Mouse (Mus musculus) kidney, embryonic 15.5 days (tissue): ENCODE results near the gene Zfp568. TPM values are rescaled to one million over a fixed set of nuclear protein-coding genes. Genes with fewer than 3 reads are reported as not detected.
A peak's percentile ranks its signal among the peaks of the same experiment; 100 is the strongest.

Source experiments
- ATAC-seq: fragments of 200-750 bp; cut with Nextera tagmentation; replicated peaks from 2 replicates; pipeline ENCODE4 v1.8.0; 2017; ENCODE audit warnings: moderate TSS enrichment; ENCODE audit not compliant: low FRiP score
- H3K27ac ChIP-seq: fragments of 300-500 bp; sonication (generic); 2 replicates; pipeline ENCODE4 v1.5.1; 2015; ENCODE audit warnings: mild to moderate bottlenecking, inconsistent platforms
- H3K27me3 ChIP-seq: fragments of 300-500 bp; sonication (generic); 2 replicates; pipeline ENCODE4 v1.6.1; 2015; ENCODE audit warnings: inconsistent platforms
- H3K36me3 ChIP-seq: fragments of 300-500 bp; sonication (generic); 2 replicates; pipeline ENCODE4 v1.6.1; 2015; ENCODE audit warnings: inconsistent platforms
- H3K4me1 ChIP-seq: fragments of 300-500 bp; sonication (generic); 2 replicates; pipeline ENCODE4 v1.6.1; 2015; ENCODE audit warnings: inconsistent platforms
- H3K4me2 ChIP-seq: fragments of 300-500 bp; sonication (generic); 2 replicates; pipeline ENCODE4 v1.6.1; 2015; ENCODE audit warnings: moderate library complexity, mild to moderate bottlenecking, inconsistent platforms
- H3K4me3 ChIP-seq: fragments of 300-500 bp; sonication (generic); replicated peaks from 2 replicates; pipeline ENCODE4 v1.5.1; 2015; ENCODE audit warnings: mild to moderate bottlenecking, inconsistent platforms
- H3K9ac ChIP-seq: fragments of 300-500 bp; sonication (generic); 2 replicates; pipeline ENCODE4 v1.6.1; 2015; ENCODE audit warnings: mild to moderate bottlenecking, inconsistent platforms
- H3K9me3 ChIP-seq: fragments of 300-500 bp; sonication (generic); replicated peaks from 2 replicates; pipeline ENCODE4 v1.6.1; 2016; ENCODE audit warnings: inconsistent platforms
- WGBS: fragments of 180-500 bp; shearing (Covaris S2); methylation state at CpG from one replicate; pipeline ENCODE4 v1.1.7; 2015; ENCODE audit warnings: mixed read lengths; 5-methylcytosine and 5-hydroxymethylcytosine counted together
- polyA plus RNA-seq: library from polyadenylated mRNA; unstranded; fragments of >200 nt; fragmentation: Nextera tagmentation; extraction: Ambion mirVana; gene quantifications from 2 replicates; pipeline ENCODE4 v1.2.1, GENCODE M21; 2015

Gene Zfp568
- polyA plus RNA-seq, 1 experiment from 2014 or later = 19.5 TPM

GRCm38 (mm10) chr7:30027331-30027730, 43.6 kb downstream of the Zfp568 start:
- no peaks in the 10 kb centered on the region for H3K27me3 ChIP-seq
- H3K27ac ChIP-seq = no peak overlapping the region
- ATAC-seq = no peak
- H3K4me2 ChIP-seq = no peak overlapping the region
- no peak overlapping the region for H3K9ac ChIP-seq
- peaks cover 54% of the 10 kb centered on the region for H3K36me3 ChIP-seq
- no peaks in the 10 kb centered on the region for H3K9me3 ChIP-seq
- H3K4me3 ChIP-seq = no peak overlapping the region
- no peaks in the 10 kb centered on the region for H3K4me1 ChIP-seq
- 59% methylated on average over 4 of the region's 4 CpGs for WGBS

- H3K4me1 ChIP-seq = no peaks in the 10 kb centered on the region
- WGBS = 88% methylated on average over 3 of the region's 3 CpGs
- H3K27ac ChIP-seq = no peak overlapping the region
- no peak overlapping the region for H3K4me2 ChIP-seq
- peaks cover 41% of the 10 kb centered on the region for H3K36me3 ChIP-seq
- no peak overlapping the region for H3K4me3 ChIP-seq
- no peak for ATAC-seq
- no peaks in the 10 kb centered on the region for H3K27me3 ChIP-seq
- H3K9me3 ChIP-seq = no peaks in the 10 kb centered on the region
- no peak overlapping the region for H3K9ac ChIP-seq
These were observed 44.8 kb downstream of the Zfp568 start for GRCm38 (mm10) chr7:30028572-30028971.

GRCm38 (mm10) chr7:30030677-30031076, 46.9 kb downstream of the Zfp568 start:
- 25% methylated on average over 6 of the region's 6 CpGs for WGBS
- Histone ChIP-seq H3K4me1 (no peaks in the 10 kb centered on the region), H3K4me2 (no peak overlapping the region), H3K27ac (no peak overlapping the region), H3K9ac (no peak overlapping the region), H3K36me3 (peaks cover 21% of the 10 kb centered on the region), H3K27me3 (no peaks in the 10 kb centered on the region), H3K4me3 (no peak overlapping the region), H3K9me3 (no peaks in the 10 kb centered on the region)
- no peak for ATAC-seq

- H3K4me2 ChIP-seq = no peak overlapping the region
- WGBS = 87% methylated on average over 3 of the region's 3 CpGs
- no peak for ATAC-seq
- H3K36me3 ChIP-seq = peaks cover 15% of the 10 kb centered on the region
- H3K4me1 ChIP-seq = no peaks in the 10 kb centered on the region
- no peak overlapping the region for H3K27ac ChIP-seq
- no peaks in the 10 kb centered on the region for H3K9me3 ChIP-seq
- no peaks in the 10 kb centered on the region for H3K27me3 ChIP-seq
- H3K9ac ChIP-seq = no peak overlapping the region
- H3K4me3 ChIP-seq = no peak overlapping the region
These were observed 47.6 kb downstream of the Zfp568 start for GRCm38 (mm10) chr7:30031379-30031778.

- WGBS = 95% methylated on average over 12 of the region's 12 CpGs
- H3K27ac ChIP-seq = no peak overlapping the region
- no peak for ATAC-seq
These were observed 50.6 kb downstream of the Zfp568 start for GRCm38 (mm10) chr7:30034331-30034730.

GRCm38 (mm10) chr7:30044354-30044753, 60.6 kb downstream of the Zfp568 start:
- ATAC-seq = peak; percentile 90

More at GRCm38 (mm10) chr7:30034331-30034730, 50.6 kb downstream of the Zfp568 start:
- H3K9me3 ChIP-seq = no peaks in the 10 kb centered on the region
- H3K4me3 ChIP-seq = no peak overlapping the region
- H3K4me1 ChIP-seq = no peaks in the 10 kb centered on the region
- H3K4me2 ChIP-seq = no peak overlapping the region
- H3K27me3 ChIP-seq = no peaks in the 10 kb centered on the region
- no peak overlapping the region for H3K9ac ChIP-seq
- peaks cover 17% of the 10 kb centered on the region for H3K36me3 ChIP-seq

GRCm38 (mm10) chr7:30048126-30048525, 64.4 kb downstream of the Zfp568 start:
- Histone ChIP-seq H3K36me3 (no peaks in the 10 kb centered on the region), H3K27me3 (no peaks in the 10 kb centered on the region), H3K4me2 (no peak overlapping the region), H3K9ac (no peak overlapping the region), H3K27ac (no peak overlapping the region), H3K4me3 (no peak overlapping the region), H3K9me3 (no peaks in the 10 kb centered on the region), H3K4me1 (peaks cover 19% of the 10 kb centered on the region)
- no peak for ATAC-seq
- 84% methylated on average over 4 of the region's 4 CpGs for WGBS

More at GRCm38 (mm10) chr7:30044354-30044753, 60.6 kb downstream of the Zfp568 start:
- H3K36me3 ChIP-seq = no peaks in the 10 kb centered on the region
- 26% methylated on average over 9 of the region's 9 CpGs for WGBS
- H3K27me3 ChIP-seq = no peaks in the 10 kb centered on the region
- no peak overlapping the region for H3K4me3 ChIP-seq
- no peaks in the 10 kb centered on the region for H3K9me3 ChIP-seq
- no peak overlapping the region for H3K9ac ChIP-seq
- H3K27ac ChIP-seq = no peak overlapping the region
- H3K4me1 ChIP-seq = peaks cover 5% of the 10 kb centered on the region
- 0 out of 2 replicates have a peak overlapping the region, but pooled peaks have one; percentile 13 for H3K4me2 ChIP-seq

GRCm38 (mm10) chr7:30050882-30051548, 67.3 kb downstream of the Zfp568 start, which contains the start of gene Zfp14:
Gene Zfp14 (minus strand): TSS chr7:30051380.
- 0% methylated on average over 40 of the region's 40 CpGs for WGBS

GRCm38 (mm10) chr7:30053591-30053990, 69.8 kb downstream of the Zfp568 start:
- peaks cover 30% of the 10 kb centered on the region for H3K36me3 ChIP-seq
- 6% methylated on average over 3 of the region's 3 CpGs for WGBS
- H3K27me3 ChIP-seq = no peaks in the 10 kb centered on the region
- no peak overlapping the region for H3K4me2 ChIP-seq
- no peaks in the 10 kb centered on the region for H3K9me3 ChIP-seq
- H3K9ac ChIP-seq = no peak overlapping the region
- peaks cover 16% of the 10 kb centered on the region for H3K4me1 ChIP-seq
- H3K4me3 ChIP-seq = no peak overlapping the region
- H3K27ac ChIP-seq = peak overlapping the region; percentile 37; the same call in 1 of the 2 replicates
- no peak for ATAC-seq

More at GRCm38 (mm10) chr7:30050882-30051548, 67.3 kb downstream of the Zfp568 start, which contains the start of gene Zfp14:
- Histone ChIP-seq H3K4me2 (peak within 1 kb of the TSS; percentile 87), H3K36me3 (peaks cover 11% of the 10 kb centered on the region), H3K9me3 (no peaks in the 10 kb centered on the region), H3K4me3 (peak within 1 kb of the TSS; percentile 72), H3K27me3 (no peaks in the 10 kb centered on the region), H3K4me1 (peaks cover 16% of the 10 kb centered on the region), H3K27ac (peak within 1 kb of the TSS; percentile 86), H3K9ac (peak within 1 kb of the TSS; percentile 63)
- ATAC-seq = peak; percentile 99

- no peak overlapping the region for H3K4me2 ChIP-seq
- H3K4me1 ChIP-seq = peaks cover 10% of the 10 kb centered on the region
- peaks cover 72% of the 10 kb centered on the region for H3K36me3 ChIP-seq
- H3K9me3 ChIP-seq = no peaks in the 10 kb centered on the region
- 41% methylated on average over 6 of the region's 6 CpGs for WGBS
- no peak overlapping the region for H3K27ac ChIP-seq
- no peak for ATAC-seq
- no peak overlapping the region for H3K4me3 ChIP-seq
- H3K27me3 ChIP-seq = no peaks in the 10 kb centered on the region
- no peak overlapping the region for H3K9ac ChIP-seq
These were observed 76.6 kb downstream of the Zfp568 start for GRCm38 (mm10) chr7:30060341-30060740.

- Histone ChIP-seq H3K4me3 (no peak overlapping the region), H3K27me3 (no peaks in the 10 kb centered on the region), H3K27ac (no peak overlapping the region), H3K4me1 (peaks cover 10% of the 10 kb centered on the region), H3K9me3 (no peaks in the 10 kb centered on the region), H3K4me2 (no peak overlapping the region), H3K36me3 (peaks cover 66% of the 10 kb centered on the region), H3K9ac (no peak overlapping the region)
- no peak for ATAC-seq
- WGBS = 92% methylated on average over 5 of the region's 5 CpGs
These were observed 78.7 kb downstream of the Zfp568 start for GRCm38 (mm10) chr7:30062478-30062877.

- ATAC-seq = no peak
These were observed 80.9 kb downstream of the Zfp568 start for GRCm38 (mm10) chr7:30064622-30065021.

More at GRCm38 (mm10) chr7:30064622-30065021, 80.9 kb downstream of the Zfp568 start:
- WGBS = 83% methylated on average over 5 of the region's 5 CpGs
- Histone ChIP-seq H3K4me1 (peaks cover 4% of the 10 kb centered on the region; the same call in 1 of the 2 replicates), H3K36me3 (peaks cover 66% of the 10 kb centered on the region), H3K4me3 (no peak overlapping the region), H3K9me3 (no peaks in the 10 kb centered on the region), H3K27me3 (no peaks in the 10 kb centered on the region), H3K9ac (no peak overlapping the region), H3K4me2 (no peak overlapping the region), H3K27ac (no peak overlapping the region)
